In the genomic region with DNA sequence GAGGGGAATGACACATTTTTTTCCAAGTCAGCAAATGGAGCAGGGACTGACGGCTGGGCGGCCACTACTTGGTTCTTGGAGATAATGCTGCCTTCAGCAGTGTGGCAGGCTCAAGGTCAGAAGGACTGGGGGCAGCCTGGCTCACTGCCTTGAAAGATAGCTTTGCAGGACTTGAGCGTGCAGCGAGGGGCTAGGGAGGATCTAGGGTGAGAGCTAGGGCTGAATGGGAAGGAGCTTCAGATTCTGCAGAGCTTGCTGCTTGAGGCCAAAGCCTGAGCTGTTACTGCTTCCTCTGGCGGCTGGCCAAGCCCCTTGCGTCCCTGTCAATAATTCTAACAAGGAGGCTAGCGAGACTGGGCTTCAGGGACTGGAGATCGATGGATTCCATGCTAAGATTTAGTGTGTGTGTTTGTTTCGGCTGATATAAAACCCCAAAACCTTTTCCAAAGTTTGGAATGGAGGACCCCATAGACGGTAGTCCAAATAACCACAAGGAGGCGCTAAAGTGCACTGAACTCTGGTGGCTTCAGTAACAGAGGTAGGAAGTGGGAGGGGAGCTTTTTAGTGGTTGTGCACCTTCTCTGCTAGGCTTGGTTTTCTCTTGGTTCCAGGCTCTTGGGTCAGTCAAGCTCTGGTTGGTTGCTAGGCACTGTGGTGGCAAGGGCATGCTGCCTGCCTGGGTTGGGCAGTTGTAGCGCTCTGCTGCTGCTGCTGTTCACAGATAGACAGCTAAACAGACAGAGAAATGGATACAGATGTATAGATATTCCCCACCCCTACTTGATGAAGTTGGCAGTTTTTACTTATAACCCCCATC, we compare ENCODE assay signal across 8 mouse cellular contexts. TPM values are rescaled to one million over a fixed set of nuclear protein-coding genes. Genes with fewer than 3 reads are reported as not detected.
DNase-seq lines count a peak whose midpoint lies in the region; ATAC-seq and TF ChIP-seq lines count a peak whose summit lies in the region.

No protein-coding gene starts in this region.

- H3K9ac ChIP-seq in lung, postnatal 0 days (replicated peaks; ENCODE audit: low read depth), result peak overlapping the region; percentile 32

- peak; percentile 81 for DNase-seq in Muller cell, postnatal 12 days (ENCODE audit: inconsistent ontology term)
- peak; percentile 56 to 64 for DNase-seq in cerebellum, adult 2 months
- DNase-seq in forelimb bud, embryonic 11.5 days (ENCODE audit: low read depth, low spot score), result peak; percentile 89
- DNase-seq in hindbrain, embryonic 10.5 days (ENCODE audit: low spot score), result peak; percentile 72
- peak; percentile 64 to 71 for DNase-seq in layer of hippocampus, postnatal 10 days (ENCODE audit: low spot score in 2 of 2)
- DNase-seq in lung, postnatal 0 days (ENCODE audit: low spot score), result peak; percentile 97
- DNase-seq in ovary, postnatal 36 days (ENCODE audit: low spot score), result peak; percentile 73
- DNase-seq in thymus, postnatal 25 days, result peak; percentile 69

- TF ChIP-seq EP300 in lung, postnatal 0 days (IDR thresholded peaks at IDR 0.05), result no peak

- no peaks in the 10 kb centered on the region for H3K9me3 ChIP-seq in hindbrain, embryonic 10.5 days
- no peaks in the 10 kb centered on the region for H3K9me3 ChIP-seq in lung, postnatal 0 days (ENCODE audit: low read length)

- peak; percentile 77 for ATAC-seq in lung, postnatal 0 days

- TF ChIP-seq CTCF in cerebellum, adult 2 months (IDR thresholded peaks at IDR 0.05; ENCODE audit: borderline replicate concordance, insufficient read depth, low read depth, low read length), result peak; percentile 59; the same call in 1 of the 2 replicates
- TF ChIP-seq CTCF in lung, postnatal 0 days (IDR thresholded peaks at IDR 0.05), result peak; percentile 92

- H3K4me2 ChIP-seq in lung, postnatal 0 days (replicated peaks; ENCODE audit: low read depth, low read length), result peak overlapping the region; percentile 63

- H3K27ac ChIP-seq in cerebellum, adult 2 months (ENCODE audit: insufficient read depth, low read length), result peak overlapping the region; percentile 98
- peak overlapping the region; percentile 98 for H3K27ac ChIP-seq in hindbrain, embryonic 10.5 days
- peak overlapping the region; percentile 98 for H3K27ac ChIP-seq in lung, postnatal 0 days (ENCODE audit: low read length)

- H3K36me3 ChIP-seq in hindbrain, embryonic 10.5 days, result peaks cover 74% of the 10 kb centered on the region
- H3K36me3 ChIP-seq in lung, postnatal 0 days (ENCODE audit: insufficient read depth, low read length), result peaks cover 28% of the 10 kb centered on the region

- H3K27me3 ChIP-seq in cerebellum, adult 2 months (ENCODE audit: control insufficient read depth, insufficient read depth, low read length), result no peaks in the 10 kb centered on the region
- no peaks in the 10 kb centered on the region for H3K27me3 ChIP-seq in hindbrain, embryonic 10.5 days (ENCODE audit: insufficient read depth, poor library complexity, severe bottlenecking)
- no peaks in the 10 kb centered on the region for H3K27me3 ChIP-seq in lung, postnatal 0 days (replicated peaks; ENCODE audit: insufficient read depth, low read length)

- peaks cover 36% of the 10 kb centered on the region for H3K4me1 ChIP-seq in cerebellum, adult 2 months (ENCODE audit: control insufficient read depth, insufficient read depth, low read length)
- peaks cover 64% of the 10 kb centered on the region for H3K4me1 ChIP-seq in hindbrain, embryonic 10.5 days (replicated peaks)
- H3K4me1 ChIP-seq in lung, postnatal 0 days (ENCODE audit: insufficient read depth, low read depth, low read length), result peaks cover 39% of the 10 kb centered on the region

- H3K4me3 ChIP-seq in cerebellum, adult 2 months (replicated peaks; ENCODE audit: insufficient read depth, low read depth, low read length), result no peak overlapping the region
- peak overlapping the region; percentile 42 for H3K4me3 ChIP-seq in hindbrain, embryonic 10.5 days
- no peak overlapping the region for H3K4me3 ChIP-seq in lung, postnatal 0 days (ENCODE audit: low read depth, low read length)

- no peak for TF ChIP-seq POLR2A in cerebellum, adult 2 months (IDR thresholded peaks at IDR 0.05; ENCODE audit: borderline replicate concordance, insufficient read depth, low read length)

- WGBS in cerebellum, adult 2 months, result 28% methylated on average over 12 of the region's 12 CpGs
- 20% methylated on average over 12 of the region's 12 CpGs for WGBS in hindbrain, embryonic 10.5 days
- 5% methylated on average over 12 of the region's 12 CpGs for WGBS in lung, postnatal 0 days

RNA-seq across cellular contexts. Expression of a gene that starts 25.1 kb away (rescaled TPM):
- 204 and 207 TPM in 2 replicates for polyA plus RNA-seq in cerebellum, adult 2 months (2012; rRNA removed)
- polyA plus RNA-seq in hindbrain, embryonic 10.5 days (2016; fragmentation: Nextera tagmentation; extraction: Ambion mirVana), result 149 and 151 TPM in 2 replicates
- total RNA-seq in layer of hippocampus, postnatal 10 days (2021), result 100 to 1,000 TPM; 144 to 159 TPM
- polyA plus RNA-seq in lung, postnatal 0 days (2015; fragmentation: Nextera tagmentation; extraction: Ambion mirVana), result 88.0 and 93.3 TPM in 2 replicates

RNA-seq across cellular contexts. Expression of a gene that starts 25.3 kb away (rescaled TPM):
- 50.9 and 52.1 TPM in 2 replicates for polyA plus RNA-seq in cerebellum, adult 2 months (2012; rRNA removed)
- 22.4 and 26.7 TPM in 2 replicates for polyA plus RNA-seq in hindbrain, embryonic 10.5 days (2016; fragmentation: Nextera tagmentation; extraction: Ambion mirVana)
- 10 to 100 TPM; 39.0 to 41.9 TPM for total RNA-seq in layer of hippocampus, postnatal 10 days (2021)
- polyA plus RNA-seq in lung, postnatal 0 days (2015; fragmentation: Nextera tagmentation; extraction: Ambion mirVana), result 36.5 and 37.4 TPM in 2 replicates

RNA-seq across cellular contexts. Expression of a gene that starts 33.1 kb away (rescaled TPM):
- polyA plus RNA-seq in cerebellum, adult 2 months (2012; rRNA removed), result 5.1 and 7.5 TPM in 2 replicates
- 3.1 and 3.3 TPM in 2 replicates for polyA plus RNA-seq in hindbrain, embryonic 10.5 days (2016; fragmentation: Nextera tagmentation; extraction: Ambion mirVana)
- total RNA-seq in layer of hippocampus, postnatal 10 days (2021), result 1 to 10 TPM; 8.0 to 9.6 TPM
- 3.6 and 4.0 TPM in 2 replicates for polyA plus RNA-seq in lung, postnatal 0 days (2015; fragmentation: Nextera tagmentation; extraction: Ambion mirVana)

RNA-seq across cellular contexts. Expression of a gene that starts 48.9 kb away (rescaled TPM):
- 50.5 and 55.9 TPM in 2 replicates for polyA plus RNA-seq in cerebellum, adult 2 months (2012; rRNA removed)
- 52.9 and 55.6 TPM in 2 replicates for polyA plus RNA-seq in hindbrain, embryonic 10.5 days (2016; fragmentation: Nextera tagmentation; extraction: Ambion mirVana)
- 10 to 100 TPM; 31.7 to 37.4 TPM for total RNA-seq in layer of hippocampus, postnatal 10 days (2021)
- polyA plus RNA-seq in lung, postnatal 0 days (2015; fragmentation: Nextera tagmentation; extraction: Ambion mirVana), result 25.0 and 26.1 TPM in 2 replicates
